Mouse (Mus musculus): ENCODE results near the gene Scyl1. TPM values are rescaled to one million over a fixed set of nuclear protein-coding genes. Genes with fewer than 3 reads are reported as not detected.
A peak's percentile ranks its signal among the peaks of the same experiment; 100 is the strongest.

Scyl1 gene
- polyA plus RNA-seq, 1 experiment from 2014 or later = 63.6 TPM

GRCm38 (mm10) chr19:5730314-5731186 is 40.7 kb downstream of the Scyl1 start:
- 74% methylated on average over 29 of the region's 29 CpGs for WGBS
- Histone ChIP-seq H3K4me3 (replicated peaks) (peak overlapping the region; percentile 69), H3K9me3 (no peaks in the 10 kb centered on the region), H3K4me2 (peak overlapping the region; percentile 87), H3K9ac (peak overlapping the region; percentile 68), H3K4me1 (peaks cover 49% of the 10 kb centered on the region), H3K27me3 (replicated peaks) (no peaks in the 10 kb centered on the region), H3K27ac (no peak overlapping the region), H3K36me3 (no peaks in the 10 kb centered on the region)
- no peak for ATAC-seq (ENCODE audit: insufficient read depth, low FRiP score, low read depth)

- Histone ChIP-seq H3K4me1 (peaks cover 60% of the 10 kb centered on the region), H3K36me3 (no peaks in the 10 kb centered on the region), H3K27ac (peak within 1 kb of the TSS; percentile 90), H3K4me3 (replicated peaks) (peak within 1 kb of the TSS; percentile 89), H3K9me3 (no peaks in the 10 kb centered on the region), H3K4me2 (peak within 1 kb of the TSS; percentile 88), H3K9ac (peak within 1 kb of the TSS; percentile 99), H3K27me3 (replicated peaks) (no peaks in the 10 kb centered on the region)
- peak; percentile 64 for ATAC-seq (ENCODE audit: insufficient read depth, low FRiP score, low read depth)
- WGBS = under 1% methylated on average over 36 of the region's 37 CpGs
These were observed 41.8 kb downstream of the Scyl1 start, which contains the start of gene Fam89b for GRCm38 (mm10) chr19:5729444-5729815. TSS of gene Fam89b (minus strand) at chr19:5729653.

- H3K9ac ChIP-seq = peak overlapping the region; percentile 99
- H3K9me3 ChIP-seq = no peaks in the 10 kb centered on the region
- H3K4me2 ChIP-seq = peak overlapping the region; percentile 88
- H3K4me3 ChIP-seq (replicated peaks) = peak overlapping the region; percentile 89
- no peaks in the 10 kb centered on the region for H3K27me3 ChIP-seq (replicated peaks)
- H3K27ac ChIP-seq = peak overlapping the region; percentile 90
- ATAC-seq (ENCODE audit: insufficient read depth, low FRiP score, low read depth) = no peak
- WGBS = 8% methylated on average over 37 of the region's 37 CpGs
- H3K4me1 ChIP-seq = peaks cover 66% of the 10 kb centered on the region
- no peaks in the 10 kb centered on the region for H3K36me3 ChIP-seq
These were observed 42.4 kb downstream of the Scyl1 start for GRCm38 (mm10) chr19:5728631-5729443.

GRCm38 (mm10) chr19:5727701-5728100 is 43.5 kb downstream of the Scyl1 start:
- Histone ChIP-seq H3K9me3 (no peaks in the 10 kb centered on the region), H3K9ac (peak overlapping the region; percentile 38; the same call in 1 of the 2 replicates), H3K4me2 (peak overlapping the region; percentile 88), H3K27ac (peak overlapping the region; percentile 81), H3K36me3 (peaks cover 4% of the 10 kb centered on the region; the same call in 1 of the 2 replicates), H3K4me1 (peaks cover 67% of the 10 kb centered on the region), H3K27me3 (replicated peaks) (no peaks in the 10 kb centered on the region), H3K4me3 (replicated peaks) (peak overlapping the region; percentile 89)
- no peak for ATAC-seq (ENCODE audit: insufficient read depth, low FRiP score, low read depth)
- 2% methylated on average over 14 of the region's 14 CpGs for WGBS

- Histone ChIP-seq H3K27me3 (replicated peaks) (no peaks in the 10 kb centered on the region), H3K9me3 (no peaks in the 10 kb centered on the region), H3K27ac (peak overlapping the region; percentile 81), H3K9ac (peak overlapping the region; percentile 38; the same call in 1 of the 2 replicates), H3K4me1 (peaks cover 67% of the 10 kb centered on the region), H3K36me3 (peaks cover 9% of the 10 kb centered on the region; the same call in 1 of the 2 replicates), H3K4me2 (peak overlapping the region; percentile 88), H3K4me3 (replicated peaks) (peak overlapping the region; percentile 89)
- 60% methylated on average over 15 of the region's 15 CpGs for WGBS
- ATAC-seq (ENCODE audit: insufficient read depth, low FRiP score, low read depth) = peak; percentile 5; the same call in 1 of the 2 replicates
These were observed 44.1 kb downstream of the Scyl1 start for GRCm38 (mm10) chr19:5726961-5727578.

- Histone ChIP-seq H3K27me3 (replicated peaks) (no peaks in the 10 kb centered on the region), H3K4me1 (peaks cover 60% of the 10 kb centered on the region), H3K9ac (peak within 1 kb of the TSS; percentile 56; the same call in 1 of the 2 replicates), H3K27ac (peak within 1 kb of the TSS; percentile 81), H3K4me2 (peak within 1 kb of the TSS; percentile 88), H3K4me3 (replicated peaks) (peak within 1 kb of the TSS; percentile 89), H3K36me3 (peaks cover 18% of the 10 kb centered on the region), H3K9me3 (no peaks in the 10 kb centered on the region)
- WGBS = 6% methylated on average over 49 of the region's 49 CpGs
- ATAC-seq (ENCODE audit: insufficient read depth, low FRiP score, low read depth) = peak; percentile 35; the same call in 1 of the 2 replicates
These were observed 45.3 kb downstream of the Scyl1 start, which contains the start of gene Ehbp1l1 for GRCm38 (mm10) chr19:5725767-5726515. TSS of gene Ehbp1l1 (minus strand) at chr19:5726317.

GRCm38 (mm10) chr19:5725029-5725707 is 46.1 kb downstream of the Scyl1 start:
- 46% methylated on average over 12 of the region's 12 CpGs for WGBS
- Histone ChIP-seq H3K36me3 (peaks cover 26% of the 10 kb centered on the region), H3K4me2 (peak overlapping the region; percentile 88), H3K27me3 (replicated peaks) (no peaks in the 10 kb centered on the region), H3K4me3 (replicated peaks) (peak overlapping the region; percentile 89), H3K27ac (peak overlapping the region; percentile 81), H3K9ac (peak overlapping the region; percentile 56; the same call in 1 of the 2 replicates), H3K9me3 (no peaks in the 10 kb centered on the region), H3K4me1 (peaks cover 54% of the 10 kb centered on the region)
- peak; percentile 0; the same call in 1 of the 2 replicates for ATAC-seq (ENCODE audit: insufficient read depth, low FRiP score, low read depth)

- peak; percentile 36 for ATAC-seq (ENCODE audit: insufficient read depth, low FRiP score, low read depth)
- Histone ChIP-seq H3K9ac (peak overlapping the region; percentile 38; the same call in 1 of the 2 replicates), H3K36me3 (peaks cover 32% of the 10 kb centered on the region), H3K4me3 (replicated peaks) (peak overlapping the region; percentile 89), H3K4me2 (peak overlapping the region; percentile 88), H3K9me3 (no peaks in the 10 kb centered on the region), H3K27me3 (replicated peaks) (no peaks in the 10 kb centered on the region), H3K27ac (peak overlapping the region; percentile 81; the same call in 1 of the 2 replicates), H3K4me1 (peaks cover 48% of the 10 kb centered on the region)
- WGBS = 40% methylated on average over 7 of the region's 7 CpGs
These were observed 46.7 kb downstream of the Scyl1 start for GRCm38 (mm10) chr19:5724549-5724941.

- H3K4me2 ChIP-seq = peak overlapping the region; percentile 88
- peaks cover 48% of the 10 kb centered on the region for H3K4me1 ChIP-seq
- ATAC-seq (ENCODE audit: insufficient read depth, low FRiP score, low read depth) = no peak
- peak overlapping the region; percentile 89 for H3K4me3 ChIP-seq (replicated peaks)
- peak overlapping the region; percentile 81; the same call in 1 of the 2 replicates for H3K27ac ChIP-seq
- H3K9me3 ChIP-seq = no peaks in the 10 kb centered on the region
- H3K36me3 ChIP-seq = peaks cover 36% of the 10 kb centered on the region
- H3K9ac ChIP-seq = peak overlapping the region; percentile 38; the same call in 1 of the 2 replicates
- 61% methylated on average over 4 of the region's 4 CpGs for WGBS
- H3K27me3 ChIP-seq (replicated peaks) = no peaks in the 10 kb centered on the region
These were observed 47.2 kb downstream of the Scyl1 start for GRCm38 (mm10) chr19:5723934-5724548.

GRCm38 (mm10) chr19:5722848-5723425 is 48.3 kb downstream of the Scyl1 start:
- H3K4me3 ChIP-seq (replicated peaks) = peak overlapping the region; percentile 3; the same call in 1 of the 2 replicates
- no peaks in the 10 kb centered on the region for H3K27me3 ChIP-seq (replicated peaks)
- H3K27ac ChIP-seq = no peak overlapping the region
- H3K36me3 ChIP-seq = peaks cover 36% of the 10 kb centered on the region
- no peaks in the 10 kb centered on the region for H3K9me3 ChIP-seq
- WGBS = 84% methylated on average over 7 of the region's 7 CpGs
- H3K4me2 ChIP-seq = no peak overlapping the region
- ATAC-seq (ENCODE audit: insufficient read depth, low FRiP score, low read depth) = peak; percentile 45; the same call in 1 of the 2 replicates
- no peak overlapping the region for H3K9ac ChIP-seq
- H3K4me1 ChIP-seq = peaks cover 39% of the 10 kb centered on the region
